Mouse (Mus musculus): ENCODE data around the gene Hoxb4.

Hoxb4 gene

GRCm38 (mm10) chr11:96301837-96302236 is 16.2 kb upstream of the Hoxb4 start:
- TF ChIP-seq GATA4 (IDR thresholded peaks at IDR 0.05; ENCODE audit: insufficient replicate concordance, low read length), result no peak

- TF ChIP-seq GATA4 (IDR thresholded peaks at IDR 0.05; ENCODE audit: insufficient replicate concordance, low read length), result no peak
These were observed 15.5 kb upstream of the Hoxb4 start for GRCm38 (mm10) chr11:96302381-96303150.

- TF ChIP-seq GATA4 (IDR thresholded peaks at IDR 0.05; ENCODE audit: insufficient replicate concordance, low read length), result peak; percentile 12; the same call in 1 of the 2 replicates
These were observed 14.6 kb upstream of the Hoxb4 start, which contains the start of gene Hoxb5 for GRCm38 (mm10) chr11:96303151-96304099. TSS of gene Hoxb5 (plus strand) at chr11:96303336.

- TF ChIP-seq GATA4 (IDR thresholded peaks at IDR 0.05; ENCODE audit: insufficient replicate concordance, low read length), result no peak
These were observed 13.5 kb upstream of the Hoxb4 start for GRCm38 (mm10) chr11:96304381-96305195.

- no peak for TF ChIP-seq GATA4 (IDR thresholded peaks at IDR 0.05; ENCODE audit: insufficient replicate concordance, low read length)
These were observed 12.4 kb upstream of the Hoxb4 start for GRCm38 (mm10) chr11:96305505-96306182.

- no peak for TF ChIP-seq GATA4 (IDR thresholded peaks at IDR 0.05; ENCODE audit: insufficient replicate concordance, low read length)
These were observed 11.7 kb upstream of the Hoxb4 start for GRCm38 (mm10) chr11:96306183-96306907.

GRCm38 (mm10) chr11:96306908-96307269 is 11.2 kb upstream of the Hoxb4 start:
- no peak for TF ChIP-seq GATA4 (IDR thresholded peaks at IDR 0.05; ENCODE audit: insufficient replicate concordance, low read length)

GRCm38 (mm10) chr11:96308763-96309162 is 9.3 kb upstream of the Hoxb4 start:
- no peak for TF ChIP-seq GATA4 (IDR thresholded peaks at IDR 0.05; ENCODE audit: insufficient replicate concordance, low read length)

GRCm38 (mm10) chr11:96309288-96309687 is 8.8 kb upstream of the Hoxb4 start:
- TF ChIP-seq GATA4 (IDR thresholded peaks at IDR 0.05; ENCODE audit: insufficient replicate concordance, low read length), result peak; percentile 6; the same call in 1 of the 2 replicates

- TF ChIP-seq GATA4 (IDR thresholded peaks at IDR 0.05; ENCODE audit: insufficient replicate concordance, low read length), result no peak
These were observed 7.7 kb upstream of the Hoxb4 start for GRCm38 (mm10) chr11:96310183-96310938.

- TF ChIP-seq GATA4 (IDR thresholded peaks at IDR 0.05; ENCODE audit: insufficient replicate concordance, low read length), result no peak
These were observed 7.0 kb upstream of the Hoxb4 start for GRCm38 (mm10) chr11:96311097-96311496.

GRCm38 (mm10) chr11:96311520-96312417 is 6.3 kb upstream of the Hoxb4 start:
- TF ChIP-seq GATA4 (IDR thresholded peaks at IDR 0.05; ENCODE audit: insufficient replicate concordance, low read length), result no peak
